Mouse (Mus musculus) midbrain, embryonic 16.5 days (tissue): ENCODE data around the gene 1700003E16Rik. TPM values are rescaled to one million over a fixed set of nuclear protein-coding genes. Genes with fewer than 3 reads are reported as not detected.
A peak's percentile ranks its signal among the peaks of the same experiment; 100 is the strongest.
"Not testable (repeated sequence)": the region's sequence is repeated elsewhere in the genome, so short reads cannot be mapped to it uniquely, and the experiment has no call there.

Source experiments
- ATAC-seq: fragments of 200-750 bp; cut with Nextera tagmentation; 2 replicates; pipeline ENCODE4 v1.8.0; 2017; ENCODE audit warnings: moderate TSS enrichment
- H3K27ac ChIP-seq: fragments of 300-500 bp; sonication (generic); 2 replicates; pipeline ENCODE4 v1.5.1; 2014; ENCODE audit warnings: mild to moderate bottlenecking, low read length, mixed read lengths
- H3K27me3 ChIP-seq: fragments of 300-500 bp; sonication (generic); 2 replicates; pipeline ENCODE4 v1.6.1; 2014; ENCODE audit warnings: low read depth, low read length, mixed read lengths; ENCODE audit not compliant: control insufficient read depth, insufficient read depth
- H3K36me3 ChIP-seq: fragments of 300-500 bp; sonication (generic); 2 replicates; pipeline ENCODE4 v1.6.1; 2014; ENCODE audit warnings: mild to moderate bottlenecking, low read length, moderate library complexity, mixed read lengths; ENCODE audit not compliant: control insufficient read depth, insufficient read depth
- H3K4me1 ChIP-seq: fragments of 300-500 bp; sonication (generic); 2 replicates; pipeline ENCODE4 v1.6.1; 2014; ENCODE audit warnings: mild to moderate bottlenecking, low read length, mixed read lengths; ENCODE audit not compliant: control insufficient read depth, insufficient read depth
- H3K4me2 ChIP-seq: fragments of 300-500 bp; sonication (generic); 2 replicates; pipeline ENCODE4 v1.6.1; 2014; ENCODE audit warnings: mild to moderate bottlenecking, low read length, mixed read lengths
- H3K4me3 ChIP-seq: fragments of 300-500 bp; sonication (generic); 2 replicates; pipeline ENCODE4 v1.5.1; 2014; ENCODE audit warnings: low read depth, mild to moderate bottlenecking, low read length, moderate library complexity, mixed read lengths
- H3K9ac ChIP-seq: fragments of 300-500 bp; sonication (generic); 2 replicates; pipeline ENCODE4 v1.6.1; 2014; ENCODE audit warnings: low read depth, low read length, mixed read lengths
- H3K9me3 ChIP-seq: fragments of 300-500 bp; sonication (generic); replicated peaks from 2 replicates; pipeline ENCODE4 v1.6.1; 2014; ENCODE audit warnings: mild to moderate bottlenecking, low read length, mixed read lengths; ENCODE audit not compliant: control insufficient read depth, poor library complexity, severe bottlenecking
- WGBS: fragments of 180-500 bp; shearing (Covaris S2); extraction: QIAGEN DNeasy Blood & Tissue Kit; methylation state at CpG from one replicate; pipeline ENCODE4 v1.1.7; 2014; 5-methylcytosine and 5-hydroxymethylcytosine counted together
- polyA plus RNA-seq: library from polyadenylated mRNA; unstranded; fragments of >200 nt; fragmentation: Nextera tagmentation; extraction: Ambion mirVana; gene quantifications from 2 replicates; pipeline ENCODE4 v1.2.1, GENCODE M21; 2015

The 1700003E16Rik gene
- polyA plus RNA-seq, 1 experiment from 2014 or later = 16.3 TPM

GRCm38 (mm10) chr6:83145805-83146204, 10.4 kb upstream of the 1700003E16Rik start:
- H3K27ac ChIP-seq = no peak overlapping the region
- no peak overlapping the region for H3K4me2 ChIP-seq
- no peak overlapping the region for H3K9ac ChIP-seq
- no peaks in the 10 kb centered on the region for H3K36me3 ChIP-seq
- peaks cover 8% of the 10 kb centered on the region; the same call in 1 of the 2 replicates for H3K4me1 ChIP-seq
- H3K4me3 ChIP-seq = no peak overlapping the region
- no peaks in the 10 kb centered on the region; the same call in 1 of the 2 replicates for H3K27me3 ChIP-seq
- ATAC-seq = no peak
- no peaks in the 10 kb centered on the region for H3K9me3 ChIP-seq
- WGBS = 80% methylated on average over 9 of the region's 9 CpGs

- Histone ChIP-seq H3K36me3 (no peaks in the 10 kb centered on the region), H3K4me1 (peaks cover 3% of the 10 kb centered on the region; the same call in 1 of the 2 replicates), H3K27ac (no peak overlapping the region), H3K9ac (no peak overlapping the region), H3K9me3 (no peaks in the 10 kb centered on the region), H3K4me3 (no peak overlapping the region), H3K27me3 (no peaks in the 10 kb centered on the region), H3K4me2 (no peak overlapping the region)
- WGBS = 52% methylated on average over 7 of the region's 7 CpGs
- ATAC-seq = no peak
These were observed 8.9 kb upstream of the 1700003E16Rik start for GRCm38 (mm10) chr6:83147280-83147679.

GRCm38 (mm10) chr6:83151721-83152120, 4.5 kb upstream of the 1700003E16Rik start:
- Histone ChIP-seq H3K4me2 (no peak overlapping the region), H3K27ac (no peak overlapping the region), H3K4me1 (peaks cover 10% of the 10 kb centered on the region), H3K9ac (0 out of 2 replicates have a peak overlapping the region, but pooled peaks have one; percentile 16), H3K36me3 (no peaks in the 10 kb centered on the region; the same call in 1 of the 2 replicates), H3K27me3 (no peaks in the 10 kb centered on the region), H3K9me3 (no peaks in the 10 kb centered on the region), H3K4me3 (no peak overlapping the region)
- 30% methylated on average over 8 of the region's 8 CpGs for WGBS
- ATAC-seq = no peak

GRCm38 (mm10) chr6:83153038-83153437, 3.2 kb upstream of the 1700003E16Rik start:
- H3K9ac ChIP-seq = no peak overlapping the region

GRCm38 (mm10) chr6:83153485-83153884, 2.7 kb upstream of the 1700003E16Rik start:
- H3K36me3 ChIP-seq = no peaks in the 10 kb centered on the region; the same call in 1 of the 2 replicates
- no peak overlapping the region for H3K4me2 ChIP-seq
- no peak overlapping the region for H3K4me3 ChIP-seq
- WGBS = 77% methylated on average over 5 of the region's 5 CpGs
- no peak overlapping the region for H3K27ac ChIP-seq
- H3K9me3 ChIP-seq = no peaks in the 10 kb centered on the region
- ATAC-seq = no peak
- peaks cover 10% of the 10 kb centered on the region for H3K4me1 ChIP-seq
- no peak overlapping the region for H3K9ac ChIP-seq
- no peaks in the 10 kb centered on the region for H3K27me3 ChIP-seq

More at GRCm38 (mm10) chr6:83153038-83153437, 3.2 kb upstream of the 1700003E16Rik start:
- ATAC-seq = no peak
- H3K4me2 ChIP-seq = no peak overlapping the region
- H3K9me3 ChIP-seq = no peaks in the 10 kb centered on the region
- H3K4me3 ChIP-seq = no peak overlapping the region
- H3K27me3 ChIP-seq = no peaks in the 10 kb centered on the region
- no peak overlapping the region for H3K27ac ChIP-seq
- no peaks in the 10 kb centered on the region; the same call in 1 of the 2 replicates for H3K36me3 ChIP-seq
- peaks cover 10% of the 10 kb centered on the region for H3K4me1 ChIP-seq
- WGBS = 88% methylated on average over 12 of the region's 12 CpGs

GRCm38 (mm10) chr6:83155552-83156238, 509 bp upstream of the 1700003E16Rik start:
- Histone ChIP-seq H3K27ac (peak overlapping the region; percentile 55; the same call in 1 of the 2 replicates), H3K27me3 (peaks cover 7% of the 10 kb centered on the region), H3K9ac (peak overlapping the region; percentile 74), H3K36me3 (no peaks in the 10 kb centered on the region; the same call in 1 of the 2 replicates), H3K9me3 (no peaks in the 10 kb centered on the region), H3K4me1 (peaks cover 10% of the 10 kb centered on the region), H3K4me3 (peak overlapping the region; percentile 48), H3K4me2 (peak overlapping the region; percentile 87)
- WGBS = 7% methylated on average over 23 of the region's 23 CpGs
- ATAC-seq = peak; percentile 47

- 27% methylated on average over 3 of the region's 3 CpGs for WGBS
- not testable (repeated sequence) for H3K27ac ChIP-seq, ATAC-seq
These were observed 3.3 kb downstream of the 1700003E16Rik start for GRCm38 (mm10) chr6:83159456-83159855.

GRCm38 (mm10) chr6:83161442-83161841, 5.2 kb downstream of the 1700003E16Rik start:
- H3K36me3 ChIP-seq = no peaks in the 10 kb centered on the region
- no peak for ATAC-seq
- peaks cover 18% of the 10 kb centered on the region for H3K4me1 ChIP-seq
- peaks cover 33% of the 10 kb centered on the region for H3K27me3 ChIP-seq
- H3K4me2 ChIP-seq = peak overlapping the region; percentile 45
- H3K9ac ChIP-seq = no peak overlapping the region
- no peaks in the 10 kb centered on the region for H3K9me3 ChIP-seq
- WGBS = 8% methylated on average over 19 of the region's 19 CpGs
- H3K4me3 ChIP-seq = no peak overlapping the region; the same call in 1 of the 2 replicates
- H3K27ac ChIP-seq = no peak overlapping the region

More at GRCm38 (mm10) chr6:83159456-83159855, 3.3 kb downstream of the 1700003E16Rik start:
- peaks cover 33% of the 10 kb centered on the region for H3K27me3 ChIP-seq
- H3K4me3 ChIP-seq, H3K4me2 ChIP-seq, H3K36me3 ChIP-seq, H3K9me3 ChIP-seq, H3K9ac ChIP-seq: not testable (repeated sequence)
- peaks cover 21% of the 10 kb centered on the region for H3K4me1 ChIP-seq

GRCm38 (mm10) chr6:83161921-83162641, 5.9 kb downstream of the 1700003E16Rik start:
- H3K27ac ChIP-seq = no peak overlapping the region
- peak overlapping the region; percentile 26 for H3K4me3 ChIP-seq
- no peaks in the 10 kb centered on the region for H3K36me3 ChIP-seq
- peaks cover 23% of the 10 kb centered on the region for H3K4me1 ChIP-seq
- H3K4me2 ChIP-seq = peak overlapping the region; percentile 45
- H3K9me3 ChIP-seq = no peaks in the 10 kb centered on the region
- ATAC-seq = no peak
- 2% methylated on average over 49 of the region's 49 CpGs for whole genome bisulfite sequencing
- H3K27me3 ChIP-seq = peaks cover 33% of the 10 kb centered on the region
- H3K9ac ChIP-seq = peak overlapping the region; percentile 45; the same call in 1 of the 2 replicates
